Mouse (Mus musculus) myocyte (in vitro differentiated cells): ENCODE data around the gene Erich3.

Source experiments
- CEBPB ChIP-seq: IDR thresholded peaks from 2 replicates; pipeline ENCODE4 v1.6.1; 2011; ENCODE audit warnings: mild to moderate bottlenecking, moderate library complexity; ENCODE audit not compliant: poor library complexity, insufficient read depth, severe bottlenecking
- E2F4 ChIP-seq: IDR thresholded peaks from one replicate; pipeline ENCODE4 v1.6.1; 2011; ENCODE audit warnings: mild to moderate bottlenecking, control low read depth, moderate library complexity; ENCODE audit not compliant: insufficient read depth
- MAX ChIP-seq: IDR thresholded peaks from one replicate; pipeline ENCODE4 v1.6.1; 2011; ENCODE audit warnings: low read depth, mild to moderate bottlenecking, control low read depth
- MYOD1 ChIP-seq, 3 experiments: IDR thresholded peaks; one replicate each; pipeline ENCODE4 v1.6.1; 2011; ENCODE audit warnings: control low read depth in 2 of 3, low read depth in 2 of 3, mild to moderate bottlenecking in 2 of 3, moderate library complexity in 1 of 3; ENCODE audit not compliant: insufficient read length in 2 of 3, control insufficient read depth in 1 of 3
- MYOG ChIP-seq, 3 experiments: IDR thresholded peaks; one replicate each; pipeline ENCODE4 v1.6.1; 2011; ENCODE audit warnings: control low read depth in 2 of 3, low read depth in 2 of 3, mild to moderate bottlenecking in 2 of 3; ENCODE audit not compliant: insufficient read length in 2 of 3, control insufficient read depth in 1 of 3, insufficient read depth in 1 of 3
- POLR2A ChIP-seq: IDR thresholded peaks from one replicate; pipeline ENCODE4 v1.6.1; 2011; ENCODE audit warnings: low read depth, mild to moderate bottlenecking, control low read depth, moderate library complexity; ENCODE audit not compliant: insufficient read length
- POLR2AphosphoS2 ChIP-seq: IDR thresholded peaks from one replicate; pipeline ENCODE4 v1.6.1; 2011; ENCODE audit warnings: low read depth, control low read depth; ENCODE audit not compliant: insufficient read length
- SRF ChIP-seq: IDR thresholded peaks from one replicate; pipeline ENCODE4 v1.6.1; 2011; ENCODE audit warnings: low read depth; ENCODE audit not compliant: control insufficient read depth, insufficient read length
- TCF12 ChIP-seq: IDR thresholded peaks from one replicate; pipeline ENCODE4 v1.6.1; 2011; ENCODE audit warnings: mild to moderate bottlenecking, control low read depth; ENCODE audit not compliant: poor library complexity, insufficient read depth, severe bottlenecking
- TCF3 ChIP-seq: IDR thresholded peaks from one replicate; pipeline ENCODE4 v1.6.1; 2011; ENCODE audit warnings: low read depth, control low read depth; ENCODE audit not compliant: insufficient read length
- USF1 ChIP-seq: IDR thresholded peaks from one replicate; pipeline ENCODE4 v1.6.1; 2011; ENCODE audit warnings: low read depth, mild to moderate bottlenecking, control low read depth, moderate library complexity

- TF ChIP-seq POLR2A (no peak), TCF12 (no peak), USF1 (no peak), E2F4 (no peak), CEBPB (no peak), MAX (no peak), MYOD1 (IDR thresholded peaks at IDR 0.05; ENCODE audit: control insufficient read depth in 1 of 3, insufficient read length in 2 of 3, low read depth in 2 of 3) (no peak), TCF3 (no peak), POLR2AphosphoS2 (no peak), SRF (no peak), MYOG (IDR thresholded peaks at IDR 0.05; ENCODE audit: control insufficient read depth in 1 of 3, insufficient read depth in 1 of 3, insufficient read length in 2 of 3, low read depth in 2 of 3) (no peak)
Observed at GRCm38 (mm10) chr3:154654284-154654683, 9.4 kb upstream of the Erich3 start.
